Mouse (Mus musculus) megakaryocyte, embryonic 14.5 days (primary cell): ENCODE measurements around the gene Shb. TPM values are rescaled to one million over a fixed set of nuclear protein-coding genes. Genes with fewer than 3 reads are reported as not detected.

Experiments used
- H3K27me3 ChIP-seq: replicated peaks from 2 replicates; pipeline ENCODE3; 2012; ENCODE audit warnings: inconsistent platforms
- H3K36me3 ChIP-seq: replicated peaks from 2 replicates; pipeline ENCODE3; 2012; ENCODE audit warnings: low read length, inconsistent platforms, mixed read lengths
- H3K4me1 ChIP-seq: 2 replicates; pipeline ENCODE4 v1.6.1; 2012; ENCODE audit warnings: inconsistent platforms
- H3K4me3 ChIP-seq: replicated peaks from 2 replicates; pipeline ENCODE3; 2012; ENCODE audit warnings: moderate library complexity, mild to moderate bottlenecking, inconsistent platforms
- H3K9me3 ChIP-seq: 2 replicates; pipeline ENCODE4 v1.6.1; 2012; ENCODE audit warnings: inconsistent platforms
- FLI1 ChIP-seq: IDR thresholded peaks from 2 replicates; pipeline ENCODE4 v1.6.1; 2012; ENCODE audit warnings: low read length, inconsistent platforms, mixed read lengths
- GATA1 ChIP-seq: IDR thresholded peaks from 3 replicates; pipeline ENCODE4 v1.6.1; 2012; ENCODE audit warnings: mixed read lengths, low read length, inconsistent platforms, borderline replicate concordance
- polyA plus RNA-seq: library from polyadenylated mRNA; stranded (reverse); fragments of >175 nt; gene quantifications from 2 replicates; pipeline ENCODE4 v1.2.3, GENCODE M21; 2012; ENCODE audit warnings: low replicate concordance; ENCODE audit not compliant: insufficient read depth

Gene Shb
- polyA plus RNA-seq, 1 experiment = 20.2 TPM

- peaks cover 6% of the 10 kb centered on the region for H3K36me3 ChIP-seq
- H3K27me3 ChIP-seq = no peaks in the 10 kb centered on the region
- H3K4me3 ChIP-seq = no peak overlapping the region
- no peaks in the 10 kb centered on the region for H3K9me3 ChIP-seq
- no peak for TF ChIP-seq FLI1
- no peak for TF ChIP-seq GATA1
- H3K4me1 ChIP-seq = peaks cover 83% of the 10 kb centered on the region
These were observed 33.9 kb downstream of the Shb start for GRCm38 (mm10) chr4:45498345-45498744.

DNA sequence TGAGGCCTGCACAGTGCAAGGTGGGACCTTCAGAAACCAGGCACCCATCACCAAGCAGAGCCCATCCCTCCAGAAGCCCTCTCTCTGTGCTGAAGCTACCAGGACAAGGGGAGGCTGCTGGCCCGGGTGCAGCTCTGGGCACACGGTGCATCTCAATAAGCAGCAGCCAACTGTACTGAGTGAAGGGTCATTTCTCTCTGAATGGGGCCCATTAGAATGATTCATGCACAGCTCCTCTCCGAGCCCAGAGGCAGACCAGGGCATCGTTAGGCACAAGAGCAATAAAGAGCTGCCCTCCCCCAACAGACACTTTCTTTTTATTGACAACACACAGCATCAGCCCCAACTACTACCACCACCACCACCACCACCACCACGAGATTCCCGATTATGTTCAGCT, 35.0 kb downstream of the Shb start:
- Histone ChIP-seq H3K9me3 (no peaks in the 10 kb centered on the region), H3K27me3 (no peaks in the 10 kb centered on the region), H3K4me3 (no peak overlapping the region), H3K4me1 (peaks cover 91% of the 10 kb centered on the region), H3K36me3 (peaks cover 6% of the 10 kb centered on the region)
- TF ChIP-seq GATA1 (no peak), FLI1 (no peak)

GRCm38 (mm10) chr4:45495531-45496201, 36.6 kb downstream of the Shb start:
- no peak for TF ChIP-seq GATA1
- no peak for TF ChIP-seq FLI1
- peaks cover 93% of the 10 kb centered on the region for H3K4me1 ChIP-seq
- no peaks in the 10 kb centered on the region for H3K27me3 ChIP-seq

GRCm38 (mm10) chr4:45493786-45494400, 38.4 kb downstream of the Shb start:
- Histone ChIP-seq H3K27me3 (no peaks in the 10 kb centered on the region), H3K4me1 (peaks cover 95% of the 10 kb centered on the region), H3K9me3 (no peaks in the 10 kb centered on the region), H3K36me3 (peaks cover 9% of the 10 kb centered on the region), H3K4me3 (no peak overlapping the region)
- TF ChIP-seq GATA1 (no peak), FLI1 (no peak)

More at GRCm38 (mm10) chr4:45495531-45496201, 36.6 kb downstream of the Shb start:
- H3K36me3 ChIP-seq = peaks cover 6% of the 10 kb centered on the region
- H3K9me3 ChIP-seq = no peaks in the 10 kb centered on the region
- no peak overlapping the region for H3K4me3 ChIP-seq

DNA sequence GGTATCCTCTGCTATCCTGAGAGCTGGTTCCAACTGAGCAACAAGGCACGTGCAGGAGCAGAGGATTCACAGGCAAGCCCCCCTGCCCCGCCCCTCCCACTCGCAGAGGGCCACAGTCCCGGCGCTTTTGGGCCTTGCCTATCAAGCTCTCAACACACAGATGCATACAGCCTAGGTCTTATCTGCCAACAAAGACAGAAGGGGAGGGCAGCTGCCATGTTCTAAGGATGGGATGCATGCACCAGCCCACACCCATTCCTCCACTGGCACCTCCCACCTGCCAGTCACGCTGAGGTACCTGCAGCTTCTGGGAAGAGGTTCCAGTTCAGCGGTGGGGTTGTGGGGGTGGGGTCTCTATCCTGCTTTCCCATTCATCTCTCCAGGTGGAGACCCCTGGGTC, 39.2 kb downstream of the Shb start:
- Histone ChIP-seq H3K9me3 (no peaks in the 10 kb centered on the region), H3K27me3 (no peaks in the 10 kb centered on the region), H3K36me3 (peaks cover 16% of the 10 kb centered on the region), H3K4me1 (peaks cover 95% of the 10 kb centered on the region), H3K4me3 (peak overlapping the region; percentile 71)
- no peak for TF ChIP-seq GATA1
- no peak for TF ChIP-seq FLI1

GRCm38 (mm10) chr4:45492681-45493081, 39.6 kb downstream of the Shb start:
- Histone ChIP-seq H3K36me3 (peaks cover 16% of the 10 kb centered on the region), H3K27me3 (no peaks in the 10 kb centered on the region), H3K9me3 (no peaks in the 10 kb centered on the region), H3K4me1 (peaks cover 95% of the 10 kb centered on the region), H3K4me3 (peak overlapping the region; percentile 76)
- TF ChIP-seq GATA1 (no peak), FLI1 (no peak)

DNA sequence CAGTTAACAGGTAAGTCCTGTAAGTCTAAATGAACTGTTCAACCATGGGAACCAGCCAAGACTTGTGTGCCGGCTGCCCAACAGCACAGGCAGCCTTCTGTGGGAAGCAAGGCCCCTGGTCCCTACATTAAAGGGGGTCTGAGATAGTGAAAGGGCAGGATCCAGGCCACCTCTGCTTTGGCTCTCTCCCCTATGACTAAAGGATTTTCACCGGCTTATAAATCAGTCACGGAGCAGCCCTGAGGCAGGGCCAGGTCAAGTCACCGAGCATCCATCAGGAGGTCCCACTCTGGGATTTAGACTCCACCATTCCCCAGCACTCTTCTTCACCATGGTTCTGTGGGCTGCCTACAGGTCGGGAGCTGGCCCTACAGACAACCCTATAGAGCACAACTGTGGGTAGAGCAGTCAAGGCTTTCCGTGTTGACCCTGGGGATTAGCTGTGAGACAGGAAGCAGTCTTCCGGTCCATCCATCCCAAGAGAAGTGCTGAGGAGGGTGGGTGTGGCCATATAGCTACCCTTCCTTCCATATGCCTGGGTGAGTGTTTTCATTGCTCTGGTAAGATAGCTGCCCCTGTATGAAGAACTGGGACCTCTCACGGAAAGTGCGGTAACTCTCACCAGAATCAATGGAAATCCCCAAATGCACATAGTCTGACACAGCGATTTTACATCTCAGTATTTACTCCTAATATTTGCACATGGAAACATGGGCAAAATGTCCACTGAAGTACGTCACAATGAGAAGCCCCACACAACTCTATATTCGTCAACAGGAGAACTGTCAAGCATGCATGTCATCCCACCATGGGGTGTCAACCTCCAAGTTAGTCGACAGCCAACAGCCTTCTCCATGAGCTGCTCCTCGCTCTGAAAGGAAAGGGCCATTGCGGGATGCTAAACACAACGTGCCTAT, 40.3 kb downstream of the Shb start:
- Histone ChIP-seq H3K36me3 (peaks cover 23% of the 10 kb centered on the region), H3K4me1 (peaks cover 95% of the 10 kb centered on the region), H3K9me3 (no peaks in the 10 kb centered on the region), H3K4me3 (peak overlapping the region; percentile 76), H3K27me3 (no peaks in the 10 kb centered on the region)
- no peak for TF ChIP-seq FLI1
- TF ChIP-seq GATA1 = no peak

GRCm38 (mm10) chr4:45491119-45491679, 41.1 kb downstream of the Shb start:
- H3K9me3 ChIP-seq = no peaks in the 10 kb centered on the region
- no peak overlapping the region for H3K4me3 ChIP-seq
- TF ChIP-seq FLI1 (no peak), GATA1 (no peak)
- H3K27me3 ChIP-seq = no peaks in the 10 kb centered on the region
- H3K36me3 ChIP-seq = peaks cover 28% of the 10 kb centered on the region
- peaks cover 99% of the 10 kb centered on the region for H3K4me1 ChIP-seq

DNA sequence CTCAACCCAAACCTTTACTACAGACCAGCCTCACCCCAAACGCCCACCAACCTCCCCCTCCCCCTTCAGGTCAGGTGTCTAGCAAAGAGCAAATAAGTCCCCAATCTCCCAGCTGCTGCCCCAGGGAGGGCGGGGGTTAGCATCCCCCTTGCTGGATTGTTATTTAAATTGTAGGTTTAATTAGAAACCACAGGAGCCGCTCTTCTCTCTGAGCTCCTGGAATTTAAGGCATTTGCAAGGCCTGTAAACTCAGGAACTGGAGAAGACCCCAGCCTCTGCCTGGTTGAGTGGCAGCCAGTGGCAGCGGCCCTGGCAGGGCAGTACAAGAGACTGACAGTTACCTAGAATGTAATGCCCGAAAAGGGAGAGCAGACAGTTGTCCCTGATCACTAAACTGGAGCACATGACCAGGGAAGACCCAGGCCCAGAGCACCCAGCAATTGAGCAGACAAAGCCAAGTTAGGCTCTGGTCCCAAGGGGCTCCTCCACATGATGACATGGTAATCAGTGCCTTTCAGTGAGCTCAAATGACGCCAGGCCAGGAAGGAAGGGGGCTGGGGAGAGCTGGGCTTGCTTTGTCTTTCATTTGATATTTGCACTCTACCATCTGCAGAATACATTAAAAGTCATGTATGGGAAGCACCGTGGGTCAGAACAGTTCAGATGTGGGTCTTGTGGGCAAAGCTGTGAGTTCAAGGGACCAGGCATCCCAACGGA, 42.1 kb downstream of the Shb start:
- Histone ChIP-seq H3K4me3 (peak overlapping the region; percentile 88), H3K27me3 (no peaks in the 10 kb centered on the region), H3K36me3 (peaks cover 37% of the 10 kb centered on the region), H3K9me3 (no peaks in the 10 kb centered on the region), H3K4me1 (peaks cover 100% of the 10 kb centered on the region)
- TF ChIP-seq FLI1 (no peak), GATA1 (no peak)
